Mouse (Mus musculus): Measurements from ENCODE around the gene Metap1d. TPM values are rescaled to one million over a fixed set of nuclear protein-coding genes. Genes with fewer than 3 reads are reported as not detected.

Metap1d gene
- total and polyA plus RNA-seq, 2 experiments = 28.0 to 35.0 TPM

- no peak for DNase-seq (ENCODE audit: extremely low read depth, low read depth, low spot score)
- H3K36me3 ChIP-seq (ENCODE audit: control insufficient read depth, insufficient read depth, low read length) = peaks cover 4% of the 10 kb centered on the region; the same call in 1 of the 2 replicates
- no peak overlapping the region for H3K9ac ChIP-seq (ENCODE audit: low read depth, low read length)
- TF ChIP-seq CTCF (IDR thresholded peaks at IDR 0.05; ENCODE audit: low read depth, low read length) = no peak
- no peak for TF ChIP-seq POLR2A (IDR thresholded peaks at IDR 0.05; ENCODE audit: extremely low read depth, insufficient read depth, low read length)
- no peak overlapping the region for H3K4me3 ChIP-seq (ENCODE audit: insufficient read depth, low read depth, low read length)
- no peak overlapping the region for H3K27ac ChIP-seq (replicated peaks; ENCODE audit: insufficient read depth, low read depth, low read length)
- no peaks in the 10 kb centered on the region for H3K27me3 ChIP-seq (ENCODE audit: control insufficient read depth, insufficient read depth, low read length)
- 94% methylated on average over 8 of the region's 8 CpGs for WGBS
- no peaks in the 10 kb centered on the region for H3K4me1 ChIP-seq (ENCODE audit: control insufficient read depth, insufficient read depth, low read length)
- H3K79me2 ChIP-seq (ENCODE audit: control insufficient read depth, insufficient read depth, low read length) = no peaks in the 10 kb centered on the region
Measured at GRCm38 (mm10) chr2:71517466-71518099, 64.5 kb downstream of the Metap1d start.

- TF ChIP-seq POLR2A (IDR thresholded peaks at IDR 0.05; ENCODE audit: extremely low read depth, insufficient read depth, low read length) = no peak
- Histone ChIP-seq H3K27me3 (ENCODE audit: control insufficient read depth, insufficient read depth, low read length) (peaks cover 10% of the 10 kb centered on the region; the same call in 1 of the 2 replicates), H3K4me3 (ENCODE audit: insufficient read depth, low read depth, low read length) (no peak overlapping the region), H3K27ac (replicated peaks; ENCODE audit: insufficient read depth, low read depth, low read length) (no peak overlapping the region), H3K36me3 (ENCODE audit: control insufficient read depth, insufficient read depth, low read length) (no peaks in the 10 kb centered on the region), H3K9ac (ENCODE audit: low read depth, low read length) (no peak overlapping the region), H3K4me1 (ENCODE audit: control insufficient read depth, insufficient read depth, low read length) (no peaks in the 10 kb centered on the region), H3K79me2 (ENCODE audit: control insufficient read depth, insufficient read depth, low read length) (no peaks in the 10 kb centered on the region)
- DNase-seq (ENCODE audit: extremely low read depth, low read depth, low spot score) = no peak
- 92% methylated on average over 4 of the region's 4 CpGs for WGBS
Measured at GRCm38 (mm10) chr2:71522871-71523270, 69.8 kb downstream of the Metap1d start.

DNA sequence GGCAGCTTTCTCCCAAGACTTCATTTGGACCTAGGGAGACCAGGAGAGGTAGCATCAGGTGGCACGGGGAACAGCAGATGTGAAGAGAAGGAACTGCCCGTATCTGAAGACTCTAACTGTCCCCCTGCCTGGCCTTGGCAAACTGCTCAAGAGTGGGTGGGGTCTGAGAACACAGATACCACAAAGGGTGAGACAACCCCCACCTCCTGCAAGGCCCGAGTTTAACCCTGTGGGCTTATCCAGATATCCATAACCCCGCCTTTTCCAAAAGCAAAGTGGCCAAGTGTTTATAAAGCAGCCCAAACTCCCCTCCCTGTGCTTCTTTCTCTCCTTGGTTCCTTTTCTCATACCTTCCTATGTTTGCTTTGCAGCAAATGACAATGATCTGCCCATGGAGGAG is 70.4 kb downstream of the Metap1d start:
- no peaks in the 10 kb centered on the region for H3K36me3 ChIP-seq (ENCODE audit: control insufficient read depth, insufficient read depth, low read length)
- H3K27ac ChIP-seq (replicated peaks; ENCODE audit: insufficient read depth, low read depth, low read length) = no peak overlapping the region
- no peak overlapping the region for H3K4me3 ChIP-seq (ENCODE audit: insufficient read depth, low read depth, low read length)
- peaks cover 12% of the 10 kb centered on the region; the same call in 1 of the 2 replicates for H3K27me3 ChIP-seq (ENCODE audit: control insufficient read depth, insufficient read depth, low read length)
- H3K4me1 ChIP-seq (ENCODE audit: control insufficient read depth, insufficient read depth, low read length) = no peaks in the 10 kb centered on the region
- no peak for TF ChIP-seq POLR2A (IDR thresholded peaks at IDR 0.05; ENCODE audit: extremely low read depth, insufficient read depth, low read length)
- no peak for TF ChIP-seq CTCF (IDR thresholded peaks at IDR 0.05; ENCODE audit: low read depth, low read length)
- DNase-seq (ENCODE audit: extremely low read depth, low read depth, low spot score) = no peak
- H3K9ac ChIP-seq (ENCODE audit: low read depth, low read length) = no peak overlapping the region
- H3K79me2 ChIP-seq (ENCODE audit: control insufficient read depth, insufficient read depth, low read length) = no peaks in the 10 kb centered on the region
- WGBS = 85% methylated on average over 4 of the region's 4 CpGs

DNA sequence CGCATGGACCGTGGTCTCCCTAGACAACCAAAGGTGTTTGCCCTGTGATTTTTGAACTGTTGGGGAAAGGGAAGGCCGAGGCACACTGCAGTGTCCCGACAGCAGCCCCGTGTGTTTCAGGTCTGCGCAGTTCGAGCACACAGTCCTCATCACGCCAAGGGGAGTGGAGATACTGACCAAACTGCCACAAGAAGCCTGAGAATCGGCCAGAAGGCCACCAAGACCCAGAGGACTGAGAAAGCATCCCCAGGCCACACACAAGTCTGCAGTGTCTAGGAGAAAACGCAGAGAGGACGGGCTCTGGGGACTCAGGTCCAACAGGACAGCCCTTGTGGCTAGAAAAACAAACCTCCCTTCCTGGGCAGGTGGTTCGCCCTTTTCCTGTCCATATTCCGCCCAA is 71.7 kb downstream of the Metap1d start:
- Histone ChIP-seq H3K79me2 (ENCODE audit: control insufficient read depth, insufficient read depth, low read length) (no peaks in the 10 kb centered on the region), H3K36me3 (ENCODE audit: control insufficient read depth, insufficient read depth, low read length) (no peaks in the 10 kb centered on the region), H3K9ac (ENCODE audit: low read depth, low read length) (no peak overlapping the region), H3K27ac (replicated peaks; ENCODE audit: insufficient read depth, low read depth, low read length) (no peak overlapping the region), H3K4me3 (ENCODE audit: insufficient read depth, low read depth, low read length) (no peak overlapping the region), H3K27me3 (ENCODE audit: control insufficient read depth, insufficient read depth, low read length) (peaks cover 22% of the 10 kb centered on the region), H3K4me1 (ENCODE audit: control insufficient read depth, insufficient read depth, low read length) (no peaks in the 10 kb centered on the region)
- 63% methylated on average over 13 of the region's 13 CpGs for WGBS
- no peak for DNase-seq (ENCODE audit: extremely low read depth, low read depth, low spot score)
- TF ChIP-seq CTCF (IDR thresholded peaks at IDR 0.05; ENCODE audit: low read depth, low read length) = no peak
- no peak for TF ChIP-seq POLR2A (IDR thresholded peaks at IDR 0.05; ENCODE audit: extremely low read depth, insufficient read depth, low read length)

DNA sequence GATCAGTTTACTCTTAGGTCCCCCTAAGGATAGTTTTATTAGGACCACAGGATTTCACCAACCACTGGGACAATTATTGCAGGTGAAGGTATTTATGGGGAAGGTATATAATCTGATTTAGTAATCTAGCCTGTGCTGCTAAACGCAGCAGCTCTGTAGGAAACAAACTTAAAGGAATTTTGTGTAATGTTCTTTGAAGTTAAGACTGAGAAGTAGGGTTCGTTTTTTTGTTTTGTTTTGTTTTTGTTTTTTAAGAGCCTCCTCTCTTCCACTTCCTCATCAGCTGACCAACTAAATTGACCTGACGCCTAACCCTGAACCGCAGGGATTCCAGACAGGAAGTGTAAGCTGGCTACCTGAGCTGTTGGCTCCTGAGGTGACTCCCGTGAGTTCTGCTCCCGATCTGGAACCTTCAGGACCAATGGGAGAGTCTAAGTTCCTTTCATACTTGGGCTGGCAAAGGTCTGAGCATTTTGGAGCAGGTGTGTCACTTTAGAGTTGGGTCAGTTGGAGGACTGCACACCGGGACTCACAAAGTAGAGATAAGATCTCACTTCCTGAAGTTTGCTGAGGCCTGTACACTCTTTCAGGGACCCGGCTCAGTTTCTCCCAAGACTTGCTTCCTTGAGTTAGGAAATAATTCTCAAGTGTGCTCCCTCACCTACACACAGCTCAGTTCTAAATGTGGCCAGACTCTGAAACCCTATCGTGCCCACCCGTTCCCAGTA is 73.7 kb downstream of the Metap1d start:
- TF ChIP-seq POLR2A (IDR thresholded peaks at IDR 0.05; ENCODE audit: extremely low read depth, insufficient read depth, low read length) = no peak

More for the DNA sequence above, 73.7 kb downstream of the Metap1d start:
- no peak for DNase-seq (ENCODE audit: extremely low read depth, low read depth, low spot score)
- H3K36me3 ChIP-seq (ENCODE audit: control insufficient read depth, insufficient read depth, low read length) = no peaks in the 10 kb centered on the region
- no peak overlapping the region for H3K4me3 ChIP-seq (ENCODE audit: insufficient read depth, low read depth, low read length)
- H3K27ac ChIP-seq (replicated peaks; ENCODE audit: insufficient read depth, low read depth, low read length) = no peak overlapping the region
- no peaks in the 10 kb centered on the region for H3K79me2 ChIP-seq (ENCODE audit: control insufficient read depth, insufficient read depth, low read length)
- 6% methylated on average over 10 of the region's 10 CpGs for WGBS
- H3K4me1 ChIP-seq (ENCODE audit: control insufficient read depth, insufficient read depth, low read length) = 0 out of 2 replicates have a peak, but pooled peaks cover 3% of the 10 kb centered on the region
- H3K27me3 ChIP-seq (ENCODE audit: control insufficient read depth, insufficient read depth, low read length) = peaks cover 35% of the 10 kb centered on the region
- H3K9ac ChIP-seq (ENCODE audit: low read depth, low read length) = no peak overlapping the region

Data from liver, adult 2 months (tissue).